Mouse (Mus musculus) embryonic facial prominence, embryonic 11.5 days (tissue): ENCODE results near the gene Vmn2r29. TPM values are rescaled to one million over a fixed set of nuclear protein-coding genes. Genes with fewer than 3 reads are reported as not detected.
"Not testable (repeated sequence)": the region's sequence is repeated elsewhere in the genome, so short reads cannot be mapped to it uniquely, and the experiment has no call there.

Experiments
- ATAC-seq: fragments of 200-750 bp; cut with Nextera tagmentation; replicated peaks from 2 replicates; pipeline ENCODE4 v1.8.0; 2017; ENCODE audit warnings: low read depth; ENCODE audit not compliant: insufficient number of reproducible peaks, low FRiP score, low TSS enrichment
- DNase-seq: peaks from one replicate; pipeline ENCODE4 v3.0.0-alpha.2; 2015; ENCODE audit warnings: low spot score
- H3K27ac ChIP-seq: fragments of 300-500 bp; sonication (generic); replicated peaks from 2 replicates; pipeline ENCODE4 v1.5.1; 2014; ENCODE audit warnings: mild to moderate bottlenecking, low read depth, low read length, control low read depth
- H3K27me3 ChIP-seq: fragments of 300-500 bp; sonication (generic); 2 replicates; pipeline ENCODE4 v1.6.1; 2014; ENCODE audit warnings: mild to moderate bottlenecking, low read length, moderate library complexity, mixed read lengths; ENCODE audit not compliant: control insufficient read depth, insufficient read depth
- H3K36me3 ChIP-seq: fragments of 300-500 bp; sonication (generic); replicated peaks from 2 replicates; pipeline ENCODE4 v1.6.1; 2014; ENCODE audit warnings: low read depth, mild to moderate bottlenecking, low read length, moderate library complexity, mixed read lengths; ENCODE audit not compliant: control insufficient read depth, insufficient read depth
- H3K4me1 ChIP-seq: fragments of 300-500 bp; sonication (generic); 2 replicates; pipeline ENCODE4 v1.6.1; 2014; ENCODE audit warnings: low read length, mixed read lengths; ENCODE audit not compliant: control insufficient read depth, insufficient read depth
- H3K4me2 ChIP-seq: fragments of 300-500 bp; sonication (generic); 2 replicates; pipeline ENCODE4 v1.6.1; 2014; ENCODE audit warnings: low read depth, mild to moderate bottlenecking, control low read depth, low read length, moderate library complexity
- H3K4me3 ChIP-seq: fragments of 300-500 bp; sonication (generic); 2 replicates; pipeline ENCODE4 v1.5.1; 2014; ENCODE audit warnings: low read depth, low read length, control low read depth
- H3K9ac ChIP-seq: fragments of 300-500 bp; sonication (generic); replicated peaks from 2 replicates; pipeline ENCODE4 v1.6.1; 2014; ENCODE audit warnings: mild to moderate bottlenecking, control low read depth, low read length
- H3K9me3 ChIP-seq: fragments of 300-500 bp; sonication (generic); replicated peaks from 2 replicates; pipeline ENCODE4 v1.6.1; 2016; ENCODE audit warnings: mild to moderate bottlenecking, low read length, inconsistent platforms, mixed read lengths; ENCODE audit not compliant: control insufficient read depth
- WGBS: fragments of 180-500 bp; shearing (Covaris S2); extraction: QIAGEN DNeasy Blood & Tissue Kit; methylation state at CpG from one replicate; pipeline ENCODE4 v1.1.7; 2014; 5-methylcytosine and 5-hydroxymethylcytosine counted together
- polyA plus RNA-seq: library from polyadenylated mRNA; unstranded; fragments of >200 nt; fragmentation: Nextera tagmentation; extraction: Ambion mirVana; gene quantifications from 2 replicates; pipeline ENCODE4 v1.2.1, GENCODE M21; 2014

The Vmn2r29 gene
- 0.27 and 0.45 TPM in 2 replicates for polyA plus RNA-seq

- not testable (repeated sequence) for H3K9me3 ChIP-seq, H3K4me1 ChIP-seq, H3K27me3 ChIP-seq, DNase-seq, H3K27ac ChIP-seq, H3K9ac ChIP-seq, H3K36me3 ChIP-seq, H3K4me3 ChIP-seq, ATAC-seq, H3K4me2 ChIP-seq
- WGBS: no CpG with 5 or more reads among the region's 1 CpGs
These were observed at the start of gene Vmn2r29 for GRCm38 (mm10) chr7:7247228-7247627. Vmn2r29 (minus strand) TSS chr7:7247328.

GRCm38 (mm10) chr7:7295595-7295994 lies 48.5 kb upstream of the Vmn2r29 start:
- no peaks in the 10 kb centered on the region for H3K4me1 ChIP-seq
- peak; percentile 25 for DNase-seq
- H3K36me3 ChIP-seq: no peaks in the 10 kb centered on the region; the same call in 1 of the 2 replicates

GRCm38 (mm10) chr7:7281383-7281782 lies 34.3 kb upstream of the Vmn2r29 start:
- H3K36me3 ChIP-seq: no peaks in the 10 kb centered on the region; the same call in 1 of the 2 replicates
- no peaks in the 10 kb centered on the region for H3K4me1 ChIP-seq
- H3K9ac ChIP-seq: no peak overlapping the region
- H3K27me3 ChIP-seq: no peaks in the 10 kb centered on the region
- WGBS: 74% methylated on average over 1 of the region's 1 CpGs
- H3K27ac ChIP-seq: no peak overlapping the region
- DNase-seq: no peak
- H3K4me3 ChIP-seq: no peak overlapping the region
- no peak overlapping the region for H3K4me2 ChIP-seq
- peaks cover 4% of the 10 kb centered on the region for H3K9me3 ChIP-seq
- no peak for ATAC-seq

More at GRCm38 (mm10) chr7:7295595-7295994, 48.5 kb upstream of the Vmn2r29 start:
- Histone ChIP-seq H3K9me3 (no peaks in the 10 kb centered on the region), H3K27me3 (no peaks in the 10 kb centered on the region), H3K9ac (no peak overlapping the region), H3K4me3 (no peak overlapping the region), H3K27ac (no peak overlapping the region), H3K4me2 (no peak overlapping the region)
- ATAC-seq: no peak
- WGBS: 89% methylated on average over 16 of the region's 16 CpGs

GRCm38 (mm10) chr7:7277966-7278567 lies 30.9 kb upstream of the Vmn2r29 start, which contains the start of gene Gm45844:
Gm45844 (minus strand) TSS chr7:7278289.
- H3K36me3 ChIP-seq, H3K4me1 ChIP-seq, H3K27me3 ChIP-seq, H3K9ac ChIP-seq, H3K9me3 ChIP-seq: not testable (repeated sequence)
- Histone ChIP-seq H3K27ac (peak within 1 kb of the TSS; percentile 52; the same call in 1 of the 2 replicates), H3K4me2 (peak within 1 kb of the TSS; percentile 26; the same call in 1 of the 2 replicates), H3K4me3 (peak within 1 kb of the TSS; percentile 25)
- DNase-seq (peak; percentile 59), ATAC-seq (peak; percentile 100)
- 46% methylated on average over 45 of the region's 45 CpGs for WGBS

GRCm38 (mm10) chr7:7277556-7277955 lies 30.4 kb upstream of the Vmn2r29 start:
- H3K4me2 ChIP-seq, H3K4me1 ChIP-seq, H3K27me3 ChIP-seq, H3K9me3 ChIP-seq, H3K9ac ChIP-seq, H3K36me3 ChIP-seq: not testable (repeated sequence)
- H3K4me3 ChIP-seq: peak overlapping the region; percentile 25
- H3K27ac ChIP-seq: peak overlapping the region; percentile 52; the same call in 1 of the 2 replicates
- DNase-seq: peak; percentile 38
- 54% methylated on average over 20 of the region's 24 CpGs for WGBS
- ATAC-seq: peak; percentile 82

GRCm38 (mm10) chr7:7209313-7210151 lies 37.6 kb downstream of the Vmn2r29 start, which contains the start of gene Zfp772:
Zfp772 (minus strand) TSS chr7:7209998.
- not testable (repeated sequence) for H3K27ac ChIP-seq, H3K27me3 ChIP-seq, H3K36me3 ChIP-seq, H3K9me3 ChIP-seq, H3K4me1 ChIP-seq, ATAC-seq
- H3K4me2 ChIP-seq: peak within 1 kb of the TSS; percentile 43
- H3K4me3 ChIP-seq: peak within 1 kb of the TSS; percentile 43
- peak within 1 kb of the TSS; percentile 51 for H3K9ac ChIP-seq
- DNase-seq: peak; percentile 50
- WGBS: under 1% methylated on average over 24 of the region's 24 CpGs

- H3K36me3 ChIP-seq: no peaks in the 10 kb centered on the region
- ATAC-seq (peak; percentile 96), DNase-seq (peak; percentile 74)
- 0 out of 2 replicates have a peak overlapping the region, but pooled peaks have one; percentile 22 for H3K9ac ChIP-seq
- H3K27ac ChIP-seq: no peak overlapping the region
- H3K4me1 ChIP-seq: no peaks in the 10 kb centered on the region
- no peaks in the 10 kb centered on the region for H3K9me3 ChIP-seq
- peak overlapping the region; percentile 29; the same call in 1 of the 2 replicates for H3K4me2 ChIP-seq
- 13% methylated on average over 18 of the region's 18 CpGs for WGBS
- H3K4me3 ChIP-seq: peak overlapping the region; percentile 34
- no peaks in the 10 kb centered on the region for H3K27me3 ChIP-seq
These were observed 58.8 kb downstream of the Vmn2r29 start for GRCm38 (mm10) chr7:7188191-7188942.
